Mouse (Mus musculus) intestine, embryonic 14.5 days (tissue): ENCODE data around the gene Cerk. TPM values are rescaled to one million over a fixed set of nuclear protein-coding genes. Genes with fewer than 3 reads are reported as not detected.

ENCODE experiments used
- ATAC-seq: fragments of 200-750 bp; cut with Nextera tagmentation; replicated peaks from 2 replicates; pipeline ENCODE4 v1.8.0; 2017; ENCODE audit warnings: low read depth, moderate number of reproducible peaks, moderate TSS enrichment, moderate library complexity; ENCODE audit not compliant: low FRiP score, low TSS enrichment
- DNase-seq: peaks from one replicate; pipeline ENCODE4 v3.0.0-alpha.2; 2018; ENCODE audit warnings: low spot score
- H3K27ac ChIP-seq: fragments of 300-500 bp; sonication (generic); 2 replicates; pipeline ENCODE4 v1.5.1; 2014; ENCODE audit warnings: low read depth, mild to moderate bottlenecking, control low read depth
- H3K27me3 ChIP-seq: fragments of 300-500 bp; sonication (generic); replicated peaks from 2 replicates; pipeline ENCODE4 v1.6.1; 2014; ENCODE audit warnings: low read length, control low read depth; ENCODE audit not compliant: control insufficient read depth, insufficient read depth
- H3K36me3 ChIP-seq: fragments of 300-500 bp; sonication (generic); 2 replicates; pipeline ENCODE4 v1.6.1; 2014; ENCODE audit warnings: low read length, control low read depth; ENCODE audit not compliant: control insufficient read depth, insufficient read depth
- H3K4me1 ChIP-seq: fragments of 300-500 bp; sonication (generic); replicated peaks from 2 replicates; pipeline ENCODE4 v1.6.1; 2014; ENCODE audit warnings: low read length, control low read depth, mixed read lengths; ENCODE audit not compliant: control insufficient read depth, insufficient read depth
- H3K4me2 ChIP-seq: fragments of 300-500 bp; sonication (generic); 2 replicates; pipeline ENCODE4 v1.6.1; 2014; ENCODE audit warnings: low read length
- H3K4me3 ChIP-seq: fragments of 300-500 bp; sonication (generic); 2 replicates; pipeline ENCODE4 v1.5.1; 2014; ENCODE audit warnings: low read depth, low read length, control low read depth, mixed read lengths
- H3K9ac ChIP-seq: fragments of 300-500 bp; sonication (generic); 2 replicates; pipeline ENCODE4 v1.6.1; 2014; ENCODE audit warnings: mild to moderate bottlenecking, low read length
- H3K9me3 ChIP-seq: fragments of 300-500 bp; sonication (generic); 2 replicates; pipeline ENCODE4 v1.6.1; 2016; ENCODE audit warnings: low read length, control low read depth; ENCODE audit not compliant: control insufficient read depth
- WGBS: fragments of 180-500 bp; shearing (Covaris S2); extraction: QIAGEN DNeasy Blood & Tissue Kit; methylation state at CpG from one replicate; pipeline ENCODE4 v1.1.7; 2014; 5-methylcytosine and 5-hydroxymethylcytosine counted together
- polyA plus RNA-seq: library from polyadenylated mRNA; unstranded; fragments of >200 nt; fragmentation: Nextera tagmentation; extraction: Ambion mirVana; gene quantifications from 2 replicates; pipeline ENCODE4 v1.2.1, GENCODE M21; 2014

Cerk gene
- polyA plus RNA-seq, 1 experiment from 2014 or later, result 11.5 TPM

- H3K27ac ChIP-seq, result no peak overlapping the region
- no peak overlapping the region for H3K9ac ChIP-seq
- peaks cover 8% of the 10 kb centered on the region; the same call in 1 of the 2 replicates for H3K4me1 ChIP-seq
- DNase-seq (no peak), ATAC-seq (no peak)
- WGBS, result 81% methylated on average over 3 of the region's 3 CpGs
- H3K4me3 ChIP-seq, result no peak overlapping the region
- H3K36me3 ChIP-seq, result no peaks in the 10 kb centered on the region
- H3K27me3 ChIP-seq, result no peaks in the 10 kb centered on the region
- H3K4me2 ChIP-seq, result no peak overlapping the region
- no peaks in the 10 kb centered on the region for H3K9me3 ChIP-seq
These were observed 4.4 kb upstream of the Cerk start for GRCm38 (mm10) chr15:86190387-86190786.

DNA sequence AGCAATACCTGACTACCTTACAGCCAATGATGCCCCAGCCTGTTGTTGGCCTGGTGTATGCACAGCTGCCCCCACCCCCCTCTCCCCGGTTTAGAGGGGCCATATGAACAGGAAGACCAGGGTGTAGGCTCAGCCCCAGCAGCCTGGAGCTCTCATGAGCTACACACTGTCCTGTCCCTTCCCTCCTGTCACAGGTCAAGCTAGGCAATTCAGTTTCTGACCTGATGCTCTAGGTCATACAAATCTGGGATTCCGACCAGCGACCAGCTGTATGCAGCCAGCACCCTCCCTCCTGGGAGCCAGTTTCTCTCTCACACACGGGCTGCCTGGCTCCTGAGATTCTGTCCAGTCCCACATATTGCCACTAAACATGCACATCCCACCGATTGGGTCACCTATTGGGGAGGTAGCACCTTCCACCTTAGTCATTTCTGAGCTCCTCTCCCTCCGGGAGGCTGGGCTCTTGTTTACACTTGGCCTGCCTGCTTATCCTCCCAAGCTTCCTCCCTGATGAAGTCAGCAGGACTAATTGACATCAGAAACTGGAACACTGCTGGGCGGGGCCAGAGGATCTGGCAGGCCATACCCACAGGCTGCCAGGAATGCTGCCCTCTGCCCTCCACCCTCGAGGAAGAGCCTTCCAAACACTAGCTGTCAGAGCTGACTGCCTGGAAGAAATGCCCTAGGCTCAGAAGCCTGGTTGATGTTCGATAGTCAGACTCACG, 3.0 kb upstream of the Cerk start:
- Histone ChIP-seq H3K27me3 (no peaks in the 10 kb centered on the region), H3K9me3 (no peaks in the 10 kb centered on the region), H3K4me3 (no peak overlapping the region), H3K4me1 (peaks cover 8% of the 10 kb centered on the region; the same call in 1 of the 2 replicates), H3K4me2 (no peak overlapping the region), H3K36me3 (no peaks in the 10 kb centered on the region), H3K9ac (no peak overlapping the region), H3K27ac (no peak overlapping the region)
- no peak for DNase-seq
- no peak for ATAC-seq
- 25% methylated on average over 10 of the region's 10 CpGs for WGBS

GRCm38 (mm10) chr15:86188186-86188585, 2.2 kb upstream of the Cerk start:
- 49% methylated on average over 5 of the region's 5 CpGs for WGBS
- no peak for ATAC-seq
- Histone ChIP-seq H3K27me3 (no peaks in the 10 kb centered on the region), H3K4me3 (no peak overlapping the region), H3K9ac (no peak overlapping the region), H3K27ac (no peak overlapping the region), H3K4me1 (peaks cover 8% of the 10 kb centered on the region; the same call in 1 of the 2 replicates), H3K4me2 (no peak overlapping the region), H3K9me3 (no peaks in the 10 kb centered on the region), H3K36me3 (no peaks in the 10 kb centered on the region)
- DNase-seq, result no peak

- 56% methylated on average over 3 of the region's 3 CpGs for WGBS
- ATAC-seq (no peak), DNase-seq (no peak)
- H3K4me2 ChIP-seq, result no peak overlapping the region
- no peak overlapping the region for H3K27ac ChIP-seq
- H3K9me3 ChIP-seq, result no peaks in the 10 kb centered on the region
- H3K4me1 ChIP-seq, result peaks cover 18% of the 10 kb centered on the region; the same call in 1 of the 2 replicates
- H3K4me3 ChIP-seq, result no peak overlapping the region
- no peak overlapping the region for H3K9ac ChIP-seq
- H3K36me3 ChIP-seq, result no peaks in the 10 kb centered on the region
- H3K27me3 ChIP-seq, result no peaks in the 10 kb centered on the region
These were observed 745 bp upstream of the Cerk start for GRCm38 (mm10) chr15:86186686-86187085.

- peak overlapping the region; percentile 78 for H3K9ac ChIP-seq
- peak overlapping the region; percentile 69 for H3K27ac ChIP-seq
- peak overlapping the region; percentile 80 for H3K4me2 ChIP-seq
- peak overlapping the region; percentile 58 for H3K4me3 ChIP-seq
- peaks cover 20% of the 10 kb centered on the region; the same call in 1 of the 2 replicates for H3K4me1 ChIP-seq
- H3K9me3 ChIP-seq, result no peaks in the 10 kb centered on the region
- no peaks in the 10 kb centered on the region for H3K36me3 ChIP-seq
- ATAC-seq (peak; percentile 48), DNase-seq (peak; percentile 80)
- whole genome bisulfite sequencing, result under 1% methylated on average over 70 of the region's 70 CpGs
- H3K27me3 ChIP-seq, result no peaks in the 10 kb centered on the region
These were observed 871 bp downstream of the Cerk start for GRCm38 (mm10) chr15:86184851-86185688.

GRCm38 (mm10) chr15:86184071-86184470, 1.9 kb downstream of the Cerk start:
- no peaks in the 10 kb centered on the region for H3K9me3 ChIP-seq
- H3K4me1 ChIP-seq, result peaks cover 20% of the 10 kb centered on the region; the same call in 1 of the 2 replicates
- 66% methylated on average over 5 of the region's 5 CpGs for WGBS
- peak overlapping the region; percentile 80 for H3K4me2 ChIP-seq
- H3K27ac ChIP-seq, result no peak overlapping the region
- ATAC-seq, result no peak
- H3K27me3 ChIP-seq, result no peaks in the 10 kb centered on the region
- H3K4me3 ChIP-seq, result no peak overlapping the region
- H3K36me3 ChIP-seq, result no peaks in the 10 kb centered on the region
- H3K9ac ChIP-seq, result no peak overlapping the region
- DNase-seq, result no peak

- Histone ChIP-seq H3K4me3 (no peak overlapping the region), H3K9ac (no peak overlapping the region), H3K27ac (no peak overlapping the region), H3K4me1 (peaks cover 18% of the 10 kb centered on the region; the same call in 1 of the 2 replicates), H3K9me3 (no peaks in the 10 kb centered on the region), H3K36me3 (no peaks in the 10 kb centered on the region), H3K27me3 (no peaks in the 10 kb centered on the region), H3K4me2 (no peak overlapping the region)
- DNase-seq, result no peak
- no peak for ATAC-seq
- WGBS, result 94% methylated on average over 8 of the region's 8 CpGs
These were observed 2.5 kb downstream of the Cerk start for GRCm38 (mm10) chr15:86183484-86183883.

DNA sequence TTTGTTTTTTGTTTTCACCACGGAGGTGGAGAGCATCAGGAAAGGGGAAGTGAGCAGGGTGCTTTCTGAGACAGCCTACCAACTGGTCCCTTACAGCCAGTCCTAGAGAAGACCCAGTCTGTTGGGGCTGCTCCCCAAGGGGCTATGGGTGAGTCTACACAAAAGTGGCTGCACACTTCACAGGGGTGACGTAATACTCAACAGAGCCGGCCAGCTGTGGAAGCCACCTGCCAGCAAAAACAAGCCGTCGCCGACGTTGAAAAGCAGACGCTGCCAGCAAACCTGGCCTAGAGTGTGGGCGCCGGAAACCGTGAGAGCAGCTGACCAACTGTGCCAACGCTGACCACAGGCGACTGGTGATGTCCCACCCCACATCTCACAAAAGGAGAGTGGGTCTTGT, 3.3 kb downstream of the Cerk start:
- Histone ChIP-seq H3K4me3 (no peak overlapping the region), H3K27ac (0 out of 2 replicates have a peak overlapping the region, but pooled peaks have one; percentile 16), H3K4me2 (no peak overlapping the region), H3K9ac (no peak overlapping the region), H3K36me3 (no peaks in the 10 kb centered on the region), H3K9me3 (no peaks in the 10 kb centered on the region), H3K4me1 (peaks cover 16% of the 10 kb centered on the region; the same call in 1 of the 2 replicates), H3K27me3 (no peaks in the 10 kb centered on the region)
- DNase-seq (no peak), ATAC-seq (no peak)
- 62% methylated on average over 13 of the region's 13 CpGs for WGBS
